Mouse (Mus musculus) liver, adult 2 months (tissue): ENCODE measurements at regions not wholly inside any gene's neighbourhood (a gene's known extent, or its start where the extent isn't known, plus 50 kb on each side); places are given as distances from the start of the nearest gene placed in this dataset.

Experiments used
- CTCF ChIP-seq: fragments of 200-500 bp; IDR thresholded peaks from 2 replicates; pipeline ENCODE4 v1.5.1; 2011; ENCODE audit warnings: low read depth, low read length, control low read depth
- POLR2A ChIP-seq: fragments of 200-500 bp; IDR thresholded peaks from 2 replicates; pipeline ENCODE4 v1.6.1; 2011; ENCODE audit warnings: low read length, control low read depth; ENCODE audit not compliant: insufficient read depth; ENCODE audit errors: extremely low read depth

DNA sequence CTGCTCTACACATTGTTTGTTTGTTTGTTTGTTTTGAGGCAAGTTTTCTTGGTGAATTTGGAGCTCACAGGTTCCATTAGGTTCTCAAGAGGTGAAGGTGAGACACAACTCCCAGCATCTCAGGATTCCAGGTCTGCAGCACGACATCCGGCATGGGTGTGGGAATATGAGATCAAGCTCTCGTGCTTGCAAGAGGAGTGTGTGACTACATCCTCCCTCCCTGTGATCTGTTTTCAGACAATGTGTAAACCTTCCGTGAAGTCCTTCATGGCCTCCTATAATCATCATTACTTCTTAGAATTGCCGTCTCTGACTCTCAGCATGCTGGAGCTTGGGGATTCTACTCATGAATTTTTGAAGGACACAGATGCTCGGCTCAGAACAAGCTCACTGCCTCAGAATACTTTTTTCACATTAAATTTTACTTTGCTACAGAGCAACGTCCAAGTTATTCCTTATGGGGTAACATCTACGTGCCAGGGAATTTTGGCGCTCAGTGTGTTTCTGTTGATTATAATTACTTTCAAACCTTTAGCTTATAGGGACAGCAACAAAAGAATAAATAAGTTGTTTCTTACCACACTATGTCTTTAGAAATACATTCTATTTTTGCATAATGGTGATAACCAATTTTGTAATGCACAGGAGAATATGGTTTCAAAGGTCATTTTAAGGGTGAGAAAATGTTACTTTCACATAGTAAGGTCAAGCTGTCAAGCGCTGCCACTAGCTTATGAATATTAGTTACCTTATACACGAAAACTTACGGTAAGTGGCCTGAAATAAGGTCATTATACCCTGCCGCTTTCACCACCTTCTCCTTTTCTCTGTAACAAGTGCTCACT is 220.6 kb downstream of the Spry2 start:
- TF ChIP-seq CTCF = no peak
- no peak for TF ChIP-seq POLR2A
